Mouse (Mus musculus) MEL (cell line): ENCODE results near the gene Drc3. TPM values are rescaled to one million over a fixed set of nuclear protein-coding genes. Genes with fewer than 3 reads are reported as not detected.

Source experiments
- DNase-seq: peaks from one replicate; pipeline ENCODE4 v3.0.0; 2011; ENCODE audit warnings: low read depth, low spot score
- H3K27ac ChIP-seq: 2 replicates; pipeline ENCODE4 v1.5.1; 2012; ENCODE audit warnings: low read depth, mild to moderate bottlenecking, control low read depth, low read length, moderate library complexity; ENCODE audit not compliant: control insufficient read depth
- H3K27me3 ChIP-seq, 2 experiments: fragments of 150-350 bp in 1 of 2; sonication (generic) in 1 of 2; 2 replicates each; pipeline ENCODE4 v1.6.1; 2012; ENCODE audit warnings: low read length in 2 of 2, mild to moderate bottlenecking in 2 of 2, improper control_type of control experiment in 1 of 2, moderate library complexity in 1 of 2; ENCODE audit not compliant: insufficient read depth in 2 of 2, control insufficient read depth in 1 of 2
- H3K36me3 ChIP-seq, 2 experiments: 2 replicates each; pipeline ENCODE4 v1.6.1; 2012 to 2014; ENCODE audit warnings: low read length in 2 of 2, improper control_type of control experiment in 1 of 2, inconsistent platforms in 1 of 2, mild to moderate bottlenecking in 1 of 2; ENCODE audit not compliant: insufficient read depth in 2 of 2, control insufficient read depth in 1 of 2
- H3K4me1 ChIP-seq, 2 experiments: fragments of 150-350 bp in 1 of 2; sonication (generic) in 1 of 2; 2 replicates each; pipeline ENCODE4 v1.6.1; 2012; ENCODE audit warnings: low read length in 2 of 2, improper control_type of control experiment in 1 of 2, mild to moderate bottlenecking in 1 of 2; ENCODE audit not compliant: insufficient read depth in 2 of 2, control insufficient read depth in 1 of 2
- H3K4me3 ChIP-seq, 2 experiments: fragments of 150-350 bp in 1 of 2; sonication (generic) in 1 of 2; 2 replicates each; pipeline ENCODE4 v1.5.1; 2012; ENCODE audit warnings: low read depth in 2 of 2, low read length in 2 of 2, mild to moderate bottlenecking in 2 of 2, moderate library complexity in 2 of 2, control low read depth in 1 of 2, improper control_type of control experiment in 1 of 2; ENCODE audit not compliant: control insufficient read depth in 1 of 2, insufficient read depth in 1 of 2
- H3K79me2 ChIP-seq: 2 replicates; pipeline ENCODE4 v1.6.1; 2012; ENCODE audit warnings: mild to moderate bottlenecking, low read length, moderate library complexity; ENCODE audit not compliant: control insufficient read depth, poor library complexity, insufficient read depth
- H3K9ac ChIP-seq: 2 replicates; pipeline ENCODE4 v1.6.1; 2012; ENCODE audit warnings: low read depth, mild to moderate bottlenecking, control low read depth, low read length, moderate library complexity; ENCODE audit not compliant: control insufficient read depth, poor library complexity, severe bottlenecking
- H3K9me3 ChIP-seq: fragments of 150-350 bp; sonication (generic); replicated peaks from 2 replicates; pipeline ENCODE4 v1.6.1; 2012; ENCODE audit warnings: mild to moderate bottlenecking, low read length, improper control_type of control experiment, moderate library complexity; ENCODE audit not compliant: insufficient read depth
- CHD1 ChIP-seq: IDR thresholded peaks from 2 replicates; pipeline ENCODE4 v1.6.1; 2012; ENCODE audit warnings: low read depth, mild to moderate bottlenecking, inconsistent platforms, low read length, improper control_type of control experiment
- CTCF ChIP-seq, 3 experiments: IDR thresholded peaks in 2 of 3; conservative IDR thresholded peaks in 1 of 3; 2 replicates each; pipeline ENCODE4 v1.5.1; 2011 to 2012; ENCODE audit warnings: low read length in 3 of 3, low read depth in 2 of 3, mild to moderate bottlenecking in 2 of 3, improper control_type of control experiment in 1 of 3, inconsistent platforms in 1 of 3, mixed read lengths in 1 of 3, moderate library complexity in 1 of 3; ENCODE audit not compliant: control insufficient read depth in 1 of 3, insufficient read depth in 1 of 3, poor library complexity in 1 of 3, severe bottlenecking in 1 of 3
- ELF1 ChIP-seq: IDR thresholded peaks from 2 replicates; pipeline ENCODE4 v1.6.1; 2014; ENCODE audit warnings: low read depth, mild to moderate bottlenecking, inconsistent platforms, low read length, improper control_type of control experiment, moderate library complexity
- GATA1 ChIP-seq: IDR thresholded peaks from 2 replicates; pipeline ENCODE4 v1.6.1; 2011; ENCODE audit warnings: low read depth, low read length, improper control_type of control experiment
- MAX ChIP-seq: IDR thresholded peaks from 2 replicates; pipeline ENCODE4 v1.6.1; 2011; ENCODE audit warnings: low read length, improper control_type of control experiment
- MXI1 ChIP-seq: IDR thresholded peaks from 2 replicates; pipeline ENCODE4 v1.6.1; 2011; ENCODE audit warnings: mild to moderate bottlenecking, low read depth, low read length, improper control_type of control experiment
- MYC ChIP-seq: IDR thresholded peaks from 2 replicates; pipeline ENCODE4 v1.6.1; 2011; ENCODE audit warnings: low read depth, mild to moderate bottlenecking, low read length, improper control_type of control experiment, moderate library complexity
- NELFE ChIP-seq: IDR thresholded peaks from 2 replicates; pipeline ENCODE4 v1.6.1; 2011; ENCODE audit warnings: low read depth, low read length, improper control_type of control experiment
- POLR2AphosphoS2 ChIP-seq: IDR thresholded peaks from 2 replicates; pipeline ENCODE4 v1.6.1; 2011; ENCODE audit warnings: low read length, improper control_type of control experiment
- SIN3A ChIP-seq: IDR thresholded peaks from 2 replicates; pipeline ENCODE4 v1.6.1; 2012; ENCODE audit warnings: low read length, improper control_type of control experiment, inconsistent platforms
- SMC3 ChIP-seq: IDR thresholded peaks from 2 replicates; pipeline ENCODE4 v1.6.1; 2011; ENCODE audit warnings: low read depth, low read length, improper control_type of control experiment
- TAL1 ChIP-seq: IDR thresholded peaks from 2 replicates; pipeline ENCODE4 v1.6.1; 2012; ENCODE audit warnings: mild to moderate bottlenecking, inconsistent platforms, low read length, moderate library complexity, mixed read lengths
- TBP ChIP-seq: IDR thresholded peaks from 2 replicates; pipeline ENCODE4 v1.8.0; 2011; ENCODE audit warnings: low read depth, low read length, improper control_type of control experiment
- USF2 ChIP-seq, 2 experiments: IDR thresholded peaks; 2 replicates each; pipeline ENCODE4 v1.6.1; 2011 to 2012; ENCODE audit warnings: improper control_type of control experiment in 2 of 2, low read length in 2 of 2, borderline replicate concordance in 1 of 2, inconsistent platforms in 1 of 2, low read depth in 1 of 2, mild to moderate bottlenecking in 1 of 2; ENCODE audit not compliant: insufficient read depth in 1 of 2
- ZC3H11A ChIP-seq: IDR thresholded peaks from 2 replicates; pipeline ENCODE4 v1.6.1; 2012; ENCODE audit warnings: low read depth, mild to moderate bottlenecking, inconsistent platforms, low read length, improper control_type of control experiment
- ZMIZ1 ChIP-seq: IDR thresholded peaks from 2 replicates; pipeline ENCODE4 v1.6.1; 2012; ENCODE audit warnings: low read depth, mild to moderate bottlenecking, inconsistent platforms, low read length, improper control_type of control experiment, moderate library complexity
- polyA plus RNA-seq, 2 experiments: library from polyadenylated mRNA; stranded (reverse) in 1 of 2; unstranded in 1 of 2; fragments of >175 nt in 1 of 2; fragments of >200 nt in 1 of 2; gene quantifications; 2 replicates each; pipeline versions ENCODE4 v1.2.1 to v1.2.4; 2012; ENCODE audit warnings: low replicate concordance in 2 of 2, low read depth in 1 of 2; ENCODE audit not compliant: insufficient read length in 2 of 2, insufficient read depth in 1 of 2, missing spikeins in 1 of 2
- total RNA-seq: library from RNA; depleted of rRNA; stranded (reverse); fragments of 300-350 nt; gene quantifications from 2 replicates; pipeline ENCODE4 v1.2.3, GENCODE M21; 2012

Gene Drc3
- total and polyA plus RNA-seq, 3 experiments: 0.69 to 0.91 TPM; not detected in 1

DNA sequence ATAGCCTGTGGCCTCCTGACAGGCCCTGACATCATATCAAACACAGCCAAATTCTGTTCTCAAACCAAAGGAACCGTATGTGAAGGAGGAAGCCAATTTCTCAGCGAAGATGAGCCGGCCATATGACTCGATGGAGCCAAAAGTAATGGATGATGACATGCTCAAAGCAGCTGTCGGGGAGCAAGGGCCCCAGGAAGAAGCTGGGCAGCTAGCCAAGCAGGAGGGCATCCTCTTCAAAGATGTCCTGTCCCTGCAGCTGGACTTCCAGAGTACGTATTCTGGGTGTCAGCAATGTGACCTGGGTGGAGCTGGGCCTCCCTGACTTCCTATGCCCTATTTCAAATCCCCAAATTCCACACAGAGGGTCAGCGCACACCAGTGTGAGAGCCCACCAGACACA, 5.4 kb downstream of the Drc3 start:
- no peaks in the 10 kb centered on the region for H3K79me2 ChIP-seq
- H3K27ac ChIP-seq: no peak overlapping the region
- no peak overlapping the region for H3K9ac ChIP-seq
- no peaks in the 10 kb centered on the region; a peak in 1 of 4 replicates for H3K27me3 ChIP-seq
- TF ChIP-seq MXI1: no peak
- no peak for TF ChIP-seq MAX
- no peak for TF ChIP-seq TAL1
- TF ChIP-seq ZC3H11A: no peak
- no peak for TF ChIP-seq SIN3A
- TF ChIP-seq USF2 (IDR thresholded peaks at IDR 0.05; ENCODE audit: borderline replicate concordance in 1 of 2, insufficient read depth in 1 of 2, low read depth in 1 of 2, low read length in 2 of 2): no peak
- no peak for TF ChIP-seq NELFE
- no peak for TF ChIP-seq POLR2AphosphoS2
- TF ChIP-seq ELF1: no peak
- no peak for TF ChIP-seq CHD1
- TF ChIP-seq ZMIZ1: no peak
- TF ChIP-seq TBP: no peak
- TF ChIP-seq CTCF (IDR thresholded peaks at IDR 0.05 in 2 of 3, conservative IDR thresholded peaks at IDR 0.05 in 1 of 3; ENCODE audit: control insufficient read depth in 1 of 3, insufficient read depth in 1 of 3, low read depth in 2 of 3, low read length in 3 of 3, poor library complexity in 1 of 3, severe bottlenecking in 1 of 3): no peak
- no peak for TF ChIP-seq MYC
- TF ChIP-seq, all 39 proteins: peak for 0
- Histone ChIP-seq H3K4me3 (no peak overlapping the region), H3K4me1 (peaks cover 4 to 11% of the 10 kb centered on the region in 2 experiments; a peak in 3 of 4 replicates), H3K9me3 (no peaks in the 10 kb centered on the region), H3K36me3 (peaks cover 0 to 6% of the 10 kb centered on the region in 2 experiments; a peak in 2 of 4 replicates)
- DNase-seq: no peak

DNA sequence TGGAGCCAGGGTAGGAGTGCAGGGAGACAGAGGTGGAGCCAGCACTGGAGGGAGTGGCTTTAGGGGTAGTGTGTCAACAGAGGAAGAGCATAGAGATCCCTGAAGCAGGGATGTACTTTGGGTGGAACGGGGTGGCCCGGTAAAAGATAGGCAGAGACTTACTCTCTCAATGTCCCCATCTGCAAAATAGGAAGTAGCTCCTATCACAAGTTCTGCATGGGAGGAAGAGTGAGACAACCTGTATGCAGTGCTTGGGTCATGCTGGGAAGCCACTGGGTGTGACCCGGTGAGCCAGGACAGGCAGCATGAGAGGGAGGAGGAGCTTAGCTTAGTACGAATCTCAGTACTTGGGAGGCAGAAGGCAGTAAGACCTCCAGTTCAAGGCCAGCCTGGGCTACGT, 6.0 kb downstream of the Drc3 start:
- Histone ChIP-seq H3K36me3 (peaks cover 0 to 5% of the 10 kb centered on the region in 2 experiments; a peak in 2 of 4 replicates), H3K4me3 (no peak overlapping the region), H3K9me3 (no peaks in the 10 kb centered on the region), H3K79me2 (no peaks in the 10 kb centered on the region), H3K4me1 (peaks cover 4 to 9% of the 10 kb centered on the region in 2 experiments; a peak in 3 of 4 replicates), H3K27ac (no peak overlapping the region), H3K9ac (no peak overlapping the region), H3K27me3 (no peaks in the 10 kb centered on the region; a peak in 1 of 4 replicates)
- TF ChIP-seq MYC: no peak
- 0 out of 2 replicates have a peak, but pooled peaks have one; percentile 22 for TF ChIP-seq GATA1
- 0 out of 2 replicates have a peak, but pooled peaks have one; percentile 18 for TF ChIP-seq ELF1
- TF ChIP-seq SMC3: no peak
- peak; percentile 83 for DNase-seq
